Mouse (Mus musculus): ENCODE measurements around the gene Defb47. TPM values are rescaled to one million over a fixed set of nuclear protein-coding genes. Genes with fewer than 3 reads are reported as not detected.

The Defb47 gene
- total and polyA plus RNA-seq, 3 experiments = not detected

- no peaks in the 10 kb centered on the region for H3K36me3 ChIP-seq (ENCODE audit: control insufficient read depth in 1 of 2, insufficient read depth in 2 of 2, low read length in 2 of 2)
- H3K4me1 ChIP-seq (ENCODE audit: control insufficient read depth in 1 of 2, insufficient read depth in 2 of 2, low read length in 2 of 2) = no peaks in the 10 kb centered on the region
- no peaks in the 10 kb centered on the region for H3K9me3 ChIP-seq (replicated peaks; ENCODE audit: insufficient read depth, low read length)
- no peak overlapping the region for H3K27ac ChIP-seq (ENCODE audit: control insufficient read depth, low read depth, low read length)
- no peaks in the 10 kb centered on the region for H3K79me2 ChIP-seq (ENCODE audit: control insufficient read depth, insufficient read depth, low read length, poor library complexity)
- no peak for DNase-seq (ENCODE audit: low read depth, low spot score)
- H3K4me3 ChIP-seq (ENCODE audit: control insufficient read depth in 1 of 2, insufficient read depth in 1 of 2, low read depth in 2 of 2, low read length in 2 of 2) = no peak overlapping the region
- H3K27me3 ChIP-seq (ENCODE audit: control insufficient read depth in 1 of 2, insufficient read depth in 2 of 2, low read length in 2 of 2) = no peaks in the 10 kb centered on the region
- TF ChIP-seq RCOR1 (IDR thresholded peaks at IDR 0.05; ENCODE audit: low read depth, low read length) (no peak), MAX (IDR thresholded peaks at IDR 0.05; ENCODE audit: low read length) (no peak), GABPA (IDR thresholded peaks at IDR 0.05; ENCODE audit: low read depth, low read length) (no peak), TCF12 (IDR thresholded peaks at IDR 0.05; ENCODE audit: low read depth, low read length) (no peak), MAFK (IDR thresholded peaks at IDR 0.05; ENCODE audit: borderline replicate concordance, low read depth, low read length) (no peak), EP300 (IDR thresholded peaks at IDR 0.05; ENCODE audit: low read depth in 1 of 2, low read length in 2 of 2) (no peak), ETS1 (IDR thresholded peaks at IDR 0.05; ENCODE audit: low read depth, low read length) (no peak), JUND (IDR thresholded peaks at IDR 0.05; ENCODE audit: low read depth, low read length) (no peak)
- H3K9ac ChIP-seq (ENCODE audit: control insufficient read depth, low read depth, low read length, poor library complexity, severe bottlenecking) = no peak overlapping the region
Observed at GRCm38 (mm10) chr14:63014667-63015066, 16.8 kb downstream of the Defb47 start.

- Histone ChIP-seq H3K27me3 (ENCODE audit: control insufficient read depth in 1 of 2, insufficient read depth in 2 of 2, low read length in 2 of 2) (peaks cover 0 to 2% of the 10 kb centered on the region in 2 experiments; a peak in 1 of 4 replicates), H3K9me3 (replicated peaks; ENCODE audit: insufficient read depth, low read length) (no peaks in the 10 kb centered on the region), H3K9ac (ENCODE audit: control insufficient read depth, low read depth, low read length, poor library complexity, severe bottlenecking) (no peak overlapping the region), H3K79me2 (ENCODE audit: control insufficient read depth, insufficient read depth, low read length, poor library complexity) (no peaks in the 10 kb centered on the region), H3K4me1 (ENCODE audit: control insufficient read depth in 1 of 2, insufficient read depth in 2 of 2, low read length in 2 of 2) (no peaks in the 10 kb centered on the region), H3K4me3 (ENCODE audit: control insufficient read depth in 1 of 2, insufficient read depth in 1 of 2, low read depth in 2 of 2, low read length in 2 of 2) (no peak overlapping the region), H3K27ac (ENCODE audit: control insufficient read depth, low read depth, low read length) (no peak overlapping the region), H3K36me3 (ENCODE audit: control insufficient read depth in 1 of 2, insufficient read depth in 2 of 2, low read length in 2 of 2) (no peaks in the 10 kb centered on the region)
- TF ChIP-seq BHLHE40 (IDR thresholded peaks at IDR 0.05; ENCODE audit: borderline replicate concordance, low read depth, low read length) (no peak), ZKSCAN1 (IDR thresholded peaks at IDR 0.05; ENCODE audit: low read depth, low read length) (no peak), MAZ (IDR thresholded peaks at IDR 0.05; ENCODE audit: low read depth, low read length) (no peak), MEF2A (IDR thresholded peaks at IDR 0.05; ENCODE audit: extremely low read depth, insufficient replicate concordance, low read depth, low read length, poor library complexity, severe bottlenecking) (no peak), RCOR1 (IDR thresholded peaks at IDR 0.05; ENCODE audit: low read depth, low read length) (no peak), NELFE (IDR thresholded peaks at IDR 0.05; ENCODE audit: low read depth, low read length) (no peak), UBTF (IDR thresholded peaks at IDR 0.05; ENCODE audit: borderline replicate concordance, insufficient read depth, low read depth, low read length) (no peak)
- DNase-seq (ENCODE audit: low read depth, low spot score) = no peak
Observed at GRCm38 (mm10) chr14:63020524-63021156, 22.8 kb downstream of the Defb47 start.
